Mouse (Mus musculus): ENCODE data around the gene Gucy2f. TPM values are rescaled to one million over a fixed set of nuclear protein-coding genes. Genes with fewer than 3 reads are reported as not detected.
"Not testable (repeated sequence)": the region's sequence is repeated elsewhere in the genome, so short reads cannot be mapped to it uniquely, and the experiment has no call there.

The Gucy2f gene
- total RNA-seq (2021): not detected

DNA sequence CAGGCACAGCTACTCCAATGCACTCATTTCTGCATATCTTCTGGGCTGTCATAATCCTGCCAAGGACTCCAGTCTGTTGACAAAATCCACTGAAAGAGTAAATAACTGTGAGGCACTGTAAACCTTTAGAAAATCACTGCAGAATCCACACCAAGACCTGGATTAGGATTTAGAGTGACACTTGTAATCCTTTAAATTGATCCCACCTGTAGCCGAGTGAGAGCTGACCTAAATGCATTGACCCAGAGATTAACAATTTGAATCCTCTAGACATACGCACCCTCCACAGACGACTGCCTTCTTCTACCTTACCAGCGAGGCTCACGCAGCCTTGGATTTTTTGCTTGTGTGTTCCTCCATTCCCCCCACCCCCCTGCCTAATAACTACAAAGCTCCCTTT, at the start of gene Gucy2f:
TSS of gene Gucy2f (minus strand) at position 101 of the 400 bp plus-strand sequence.
- intact Hi-C loops (cut with DNase I): loop anchor here (10.0 kb wide), 1 partner anchor 338 kb away; no protein-coding TSS in a partner anchor
- no peak for DNase-seq

DNA sequence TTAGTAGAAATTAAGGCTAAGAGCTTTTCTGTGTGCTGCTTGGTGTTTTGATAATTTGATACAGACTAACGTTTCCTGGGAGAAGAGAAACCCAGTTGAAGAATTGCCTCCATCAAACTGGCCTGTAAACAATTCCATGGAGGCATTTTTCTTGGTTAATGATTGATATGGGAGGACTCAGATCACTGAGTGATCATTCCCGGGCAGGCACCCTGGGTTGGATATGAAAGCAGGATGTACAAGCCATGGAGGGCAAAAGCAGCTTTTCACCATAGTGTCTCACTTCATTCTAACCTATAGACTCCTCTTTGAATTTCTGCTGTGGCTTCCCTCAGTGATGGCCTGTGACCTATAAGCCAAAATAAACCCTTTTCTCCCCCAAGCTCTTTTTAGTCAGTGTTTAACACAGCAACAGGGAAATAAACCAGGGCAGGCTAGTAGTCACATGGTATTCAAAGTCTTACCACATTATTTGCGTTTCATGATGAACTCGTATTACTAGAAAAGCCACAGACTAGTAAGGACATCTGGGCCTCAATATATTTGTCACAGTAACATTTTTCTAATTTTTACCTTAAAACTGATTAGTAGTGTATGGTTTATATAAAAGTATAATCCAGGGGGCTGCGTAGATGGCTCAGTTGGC, 49.1 kb upstream of the Gucy2f start:
- intact Hi-C loops (cut with DNase I): no loop called here

DNA sequence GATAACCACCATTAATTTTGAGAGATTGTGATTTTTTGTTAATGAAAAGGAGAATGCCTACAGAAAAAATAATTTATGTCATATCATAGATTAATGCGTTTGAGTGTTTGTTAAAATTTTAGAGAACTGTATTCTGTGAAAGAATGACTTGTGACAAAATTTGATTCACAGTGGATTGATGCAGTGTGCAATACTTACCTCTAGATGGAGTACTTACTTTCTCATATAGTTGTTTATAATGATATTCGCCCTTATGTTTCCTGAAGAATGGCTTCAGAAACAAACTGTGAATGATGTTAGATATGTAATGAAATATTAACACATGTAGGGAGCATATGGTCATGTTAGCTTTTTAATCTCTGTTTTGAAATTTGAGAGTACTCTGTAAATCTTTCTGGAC, 40.4 kb upstream of the Gucy2f start:
- intact Hi-C loops (cut with DNase I): loop anchor here (5.0 to 10.0 kb wide), 2 partner anchors 75 to 298 kb away; no protein-coding TSS in a partner anchor

More for the DNA sequence above, 49.1 kb upstream of the Gucy2f start:
- DNase-seq: no peak

GRCm38 (mm10) chrX:142236146-142236545, 39.4 kb upstream of the Gucy2f start:
- intact Hi-C loops (cut with DNase I): loop anchor here (5.0 to 10.0 kb wide), 2 partner anchors 76 to 299 kb away; no protein-coding TSS in a partner anchor
- DNase-seq: not testable (repeated sequence)

More for the DNA sequence above, 40.4 kb upstream of the Gucy2f start:
- DNase-seq: peak in 1 of 2 experiments; percentile 4

- no peak for DNase-seq
- intact Hi-C loops (cut with DNase I): no loop called here
These were observed 32.0 kb upstream of the Gucy2f start for GRCm38 (mm10) chrX:142228769-142229158.

- intact Hi-C loops (cut with DNase I): no loop called here
- peak; percentile 73 to 77 for DNase-seq
These were observed 31.5 kb upstream of the Gucy2f start for GRCm38 (mm10) chrX:142228055-142228768.

DNA sequence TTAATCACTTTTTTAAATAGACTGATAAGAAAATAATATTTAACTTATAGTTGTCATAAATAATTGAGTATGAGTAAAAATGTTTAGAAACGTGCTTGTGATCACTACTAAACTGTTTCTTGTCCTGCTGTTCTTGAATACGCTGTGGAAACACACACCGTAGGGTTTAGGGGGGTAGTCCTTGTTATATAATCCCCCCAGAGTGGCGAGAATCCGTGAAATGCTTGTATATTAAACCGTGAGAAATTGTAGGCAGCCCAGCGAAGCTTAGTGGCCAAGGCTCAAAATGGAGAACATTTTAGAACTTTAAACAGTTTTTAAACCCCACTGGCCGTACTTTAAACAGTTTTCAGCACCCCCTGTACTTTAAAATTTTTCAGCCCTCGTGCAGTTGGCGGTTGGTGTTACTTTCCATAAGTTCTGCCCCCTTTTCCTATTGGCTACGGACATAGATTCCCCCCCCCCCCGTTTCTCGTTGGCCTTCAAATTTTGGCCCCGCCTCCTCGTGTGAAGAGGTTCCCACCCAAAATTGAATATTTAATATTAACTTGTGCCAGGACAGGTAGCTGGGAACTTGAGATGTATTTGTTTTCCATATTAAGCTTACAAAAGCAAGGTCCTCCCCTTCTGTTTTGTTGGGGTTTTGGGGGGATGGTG, 30.8 kb upstream of the Gucy2f start:
- intact Hi-C loops (cut with DNase I): no loop called here
- no peak for DNase-seq

DNA sequence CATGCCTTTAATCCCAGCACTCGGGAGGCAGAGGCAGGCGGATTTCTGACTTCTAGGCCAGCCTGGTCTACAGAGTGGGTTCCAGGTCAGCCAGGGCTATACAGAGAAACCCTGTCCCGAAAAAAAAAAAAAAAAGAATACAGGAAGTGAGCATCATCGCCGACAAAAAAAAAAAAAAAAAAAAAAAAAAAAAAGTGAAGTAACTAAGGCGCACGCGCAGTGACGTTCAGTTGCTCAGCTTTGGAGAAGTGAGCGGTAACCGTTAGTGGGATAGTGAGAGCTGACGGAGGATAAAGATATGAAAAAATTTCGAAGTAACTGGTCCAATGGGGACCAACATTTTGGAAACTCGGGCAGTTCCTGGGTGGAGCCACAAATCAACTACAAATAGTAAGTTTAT, 29.8 kb upstream of the Gucy2f start, which contains the start of gene Nxt2:
TSS of gene Nxt2 (plus strand) at position 229 of the 400 bp plus-strand sequence.
- intact Hi-C loops (cut with DNase I): no loop called here

GRCm38 (mm10) chrX:142200295-142200694, 3.6 kb upstream of the Gucy2f start:
- DNase-seq: peak; percentile 24 to 58
- intact Hi-C loops (cut with DNase I): loop anchor here (1.0 kb wide), 1 partner anchor 114 kb away; no protein-coding TSS in a partner anchor

More for the DNA sequence above, 29.8 kb upstream of the Gucy2f start, which contains the start of gene Nxt2:
- DNase-seq: no peak

DNA sequence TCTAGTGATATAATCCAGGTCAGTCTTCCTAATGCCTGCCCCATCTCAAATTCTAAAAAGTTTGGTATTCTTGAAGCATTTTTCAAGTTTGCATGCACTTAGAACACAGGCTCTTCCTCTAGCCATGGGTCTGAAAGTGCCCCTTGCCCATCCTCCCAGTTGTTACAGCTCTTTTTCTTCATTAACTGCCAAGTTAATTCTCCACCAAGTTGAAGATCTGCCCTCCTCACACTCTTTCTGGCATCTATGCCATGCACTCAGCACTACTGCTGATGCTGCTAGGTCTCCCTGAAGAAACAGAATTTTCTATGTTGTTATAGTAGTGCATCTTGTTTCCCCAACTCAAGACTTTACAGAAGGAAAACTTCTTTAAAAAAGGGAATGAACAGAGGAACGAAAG, 1.2 kb downstream of the Gucy2f start:
- no peak for DNase-seq
- intact Hi-C loops (cut with DNase I): loop anchor here (10.0 kb wide), 1 partner anchor 339 kb away; no protein-coding TSS in a partner anchor

GRCm38 (mm10) chrX:142194420-142194819, 2.3 kb downstream of the Gucy2f start:
- intact Hi-C loops (cut with DNase I): loop anchor here (10.0 kb wide), 1 partner anchor 340 kb away; no protein-coding TSS in a partner anchor
- peak; percentile 9 to 16 for DNase-seq

GRCm38 (mm10) chrX:142190355-142190754, 6.4 kb downstream of the Gucy2f start:
- intact Hi-C loops (cut with DNase I): loop anchor here (10.0 kb wide), 1 partner anchor 344 kb away; no protein-coding TSS in a partner anchor
- DNase-seq: no peak

GRCm38 (mm10) chrX:142189023-142189703, 7.6 kb downstream of the Gucy2f start:
- intact Hi-C loops (cut with DNase I): no loop called here
- DNase-seq: peak; percentile 38 to 51

- DNase-seq: no peak
- intact Hi-C loops (cut with DNase I): no loop called here
These were observed 14.7 kb downstream of the Gucy2f start for GRCm38 (mm10) chrX:142182026-142182425.

GRCm38 (mm10) chrX:142176981-142177380, 19.8 kb downstream of the Gucy2f start:
- no peak for DNase-seq
- intact Hi-C loops (cut with DNase I): no loop called here

GRCm38 (mm10) chrX:142115779-142116178, 81.0 kb downstream of the Gucy2f start:
- intact Hi-C loops (cut with DNase I): no loop called here
- DNase-seq: no peak

- intact Hi-C loops (cut with DNase I): no loop called here
- no peak for DNase-seq
These were observed 85.5 kb downstream of the Gucy2f start for GRCm38 (mm10) chrX:142111236-142111635.

DNA sequence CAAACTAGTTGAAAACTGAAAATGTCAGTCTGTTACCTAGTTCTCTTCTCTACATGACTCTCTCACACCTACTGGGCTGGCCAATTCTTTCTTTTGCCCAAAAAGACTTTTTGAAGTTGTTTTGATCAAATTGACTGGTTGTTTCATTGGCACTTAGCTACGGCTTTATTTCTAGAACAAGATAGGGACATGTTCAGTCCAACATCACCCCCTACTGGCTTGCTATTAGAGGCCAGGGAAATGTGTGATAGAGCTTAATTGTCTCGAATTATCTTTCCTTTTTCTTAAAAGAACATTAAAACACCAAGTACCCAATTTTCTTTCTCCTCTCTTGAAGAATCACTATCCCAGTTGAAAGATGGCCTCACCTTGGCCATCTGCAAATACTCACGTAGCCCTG, 99.8 kb downstream of the Gucy2f start:
- DNase-seq: peak; percentile 27 to 48
- intact Hi-C loops (cut with DNase I): loop anchor here (2.0 to 5.0 kb wide), 2 partner anchors 510 to 884 kb away; no protein-coding TSS in a partner anchor

- no peak for DNase-seq
- intact Hi-C loops (cut with DNase I): loop anchor here (5.0 kb wide), 1 partner anchor 508 kb away; no protein-coding TSS in a partner anchor
These were observed 101.2 kb downstream of the Gucy2f start for GRCm38 (mm10) chrX:142095579-142095978.

DNA sequence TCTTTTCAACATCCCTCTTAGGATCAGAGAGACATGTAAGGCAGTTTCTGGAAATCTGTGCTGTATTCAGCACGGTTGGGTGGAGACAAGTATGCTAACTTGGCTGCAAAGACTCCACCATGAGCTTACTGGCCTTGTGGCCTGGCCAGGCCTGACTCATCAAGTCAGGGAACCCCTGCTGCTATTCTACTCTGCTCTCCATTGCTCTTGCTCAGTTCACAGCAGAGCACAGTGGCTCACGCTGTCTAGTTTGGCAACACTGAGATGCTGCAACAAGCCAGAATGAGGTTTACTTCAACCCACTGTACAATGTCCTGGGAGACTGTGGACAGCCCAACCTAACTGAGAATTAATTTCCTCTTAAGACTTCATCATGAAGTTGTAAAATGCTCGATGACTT, 134.1 kb downstream of the Gucy2f start:
- peak; percentile 2 to 5 for DNase-seq
- intact Hi-C loops (cut with DNase I): no loop called here

Data from heart, postnatal 10 days (tissue).